Mouse (Mus musculus): ENCODE measurements around the gene Gm45261. TPM values are rescaled to one million over a fixed set of nuclear protein-coding genes. Genes with fewer than 3 reads are reported as not detected.

The Gm45261 gene
- polyA plus RNA-seq, 1 experiment, result not detected

- DNase-seq (ENCODE audit: low read depth in 1 of 2, low spot score in 2 of 2), result no peak
- no peak overlapping the region for H3K27ac ChIP-seq (ENCODE audit: insufficient read depth, low read length)
- no peaks in the 10 kb centered on the region for H3K27me3 ChIP-seq (ENCODE audit: control insufficient read depth, insufficient read depth, low read length)
- WGBS, result 76% methylated on average over 1 of the region's 1 CpGs
- H3K4me3 ChIP-seq (ENCODE audit: extremely low read depth, insufficient read depth, insufficient read length), result no peak overlapping the region
- no peaks in the 10 kb centered on the region for H3K4me1 ChIP-seq (ENCODE audit: control insufficient read depth, insufficient read depth, insufficient read length)
- H3K36me3 ChIP-seq (ENCODE audit: control insufficient read depth, insufficient read depth, low read length), result no peaks in the 10 kb centered on the region
- no peak for TF ChIP-seq POLR2A (IDR thresholded peaks at IDR 0.05; ENCODE audit: low read depth, low read length)
- no peak for TF ChIP-seq CTCF (IDR thresholded peaks at IDR 0.05; ENCODE audit: extremely low read depth, insufficient read depth, insufficient read length, insufficient replicate concordance)
Measured at GRCm38 (mm10) chr1:80474942-80475341, 13.7 kb upstream of the Gm45261 start.

GRCm38 (mm10) chr1:80472395-80472794 is 11.1 kb upstream of the Gm45261 start:
- Histone ChIP-seq H3K36me3 (ENCODE audit: control insufficient read depth, insufficient read depth, low read length) (no peaks in the 10 kb centered on the region), H3K27me3 (ENCODE audit: control insufficient read depth, insufficient read depth, low read length) (no peaks in the 10 kb centered on the region), H3K4me1 (ENCODE audit: control insufficient read depth, insufficient read depth, insufficient read length) (no peaks in the 10 kb centered on the region), H3K27ac (ENCODE audit: insufficient read depth, low read length) (no peak overlapping the region), H3K4me3 (ENCODE audit: extremely low read depth, insufficient read depth, insufficient read length) (no peak overlapping the region)
- 93% methylated on average over 1 of the region's 1 CpGs for WGBS
- TF ChIP-seq CTCF (IDR thresholded peaks at IDR 0.05; ENCODE audit: extremely low read depth, insufficient read depth, insufficient read length, insufficient replicate concordance) (no peak), POLR2A (IDR thresholded peaks at IDR 0.05; ENCODE audit: low read depth, low read length) (no peak)
- no peak for DNase-seq (ENCODE audit: low read depth in 1 of 2, low spot score in 2 of 2)

GRCm38 (mm10) chr1:80459923-80460322 is 1.3 kb downstream of the Gm45261 start:
- Histone ChIP-seq H3K4me1 (ENCODE audit: control insufficient read depth, insufficient read depth, insufficient read length) (no peaks in the 10 kb centered on the region), H3K27me3 (ENCODE audit: control insufficient read depth, insufficient read depth, low read length) (no peaks in the 10 kb centered on the region), H3K27ac (ENCODE audit: insufficient read depth, low read length) (no peak overlapping the region), H3K36me3 (ENCODE audit: control insufficient read depth, insufficient read depth, low read length) (no peaks in the 10 kb centered on the region), H3K4me3 (ENCODE audit: extremely low read depth, insufficient read depth, insufficient read length) (no peak overlapping the region)
- TF ChIP-seq CTCF (IDR thresholded peaks at IDR 0.05; ENCODE audit: extremely low read depth, insufficient read depth, insufficient read length, insufficient replicate concordance), result no peak
- TF ChIP-seq POLR2A (IDR thresholded peaks at IDR 0.05; ENCODE audit: low read depth, low read length), result no peak
- WGBS, result 85% methylated on average over 1 of the region's 1 CpGs
- no peak for DNase-seq (ENCODE audit: low read depth in 1 of 2, low spot score in 2 of 2)

GRCm38 (mm10) chr1:80459477-80459876 is 1.8 kb downstream of the Gm45261 start:
- no peaks in the 10 kb centered on the region for H3K4me1 ChIP-seq (ENCODE audit: control insufficient read depth, insufficient read depth, insufficient read length)
- DNase-seq (ENCODE audit: low read depth in 1 of 2, low spot score in 2 of 2), result no peak
- TF ChIP-seq POLR2A (IDR thresholded peaks at IDR 0.05; ENCODE audit: low read depth, low read length) (no peak), CTCF (IDR thresholded peaks at IDR 0.05; ENCODE audit: extremely low read depth, insufficient read depth, insufficient read length, insufficient replicate concordance) (no peak)

GRCm38 (mm10) chr1:80453971-80454370 is 7.3 kb downstream of the Gm45261 start:
- Histone ChIP-seq H3K4me3 (ENCODE audit: extremely low read depth, insufficient read depth, insufficient read length) (no peak overlapping the region), H3K36me3 (ENCODE audit: control insufficient read depth, insufficient read depth, low read length) (no peaks in the 10 kb centered on the region), H3K27me3 (ENCODE audit: control insufficient read depth, insufficient read depth, low read length) (no peaks in the 10 kb centered on the region), H3K27ac (ENCODE audit: insufficient read depth, low read length) (no peak overlapping the region), H3K4me1 (ENCODE audit: control insufficient read depth, insufficient read depth, insufficient read length) (no peaks in the 10 kb centered on the region)
- TF ChIP-seq POLR2A (IDR thresholded peaks at IDR 0.05; ENCODE audit: low read depth, low read length), result no peak
- TF ChIP-seq CTCF (IDR thresholded peaks at IDR 0.05; ENCODE audit: extremely low read depth, insufficient read depth, insufficient read length, insufficient replicate concordance), result no peak
- WGBS, result 59% methylated on average over 2 of the region's 2 CpGs
- DNase-seq (ENCODE audit: low read depth in 1 of 2, low spot score in 2 of 2), result no peak

More at GRCm38 (mm10) chr1:80459477-80459876, 1.8 kb downstream of the Gm45261 start:
- Histone ChIP-seq H3K36me3 (ENCODE audit: control insufficient read depth, insufficient read depth, low read length) (no peaks in the 10 kb centered on the region), H3K27ac (ENCODE audit: insufficient read depth, low read length) (no peak overlapping the region), H3K27me3 (ENCODE audit: control insufficient read depth, insufficient read depth, low read length) (no peaks in the 10 kb centered on the region), H3K4me3 (ENCODE audit: extremely low read depth, insufficient read depth, insufficient read length) (no peak overlapping the region)

GRCm38 (mm10) chr1:80451914-80452549 is 9.2 kb downstream of the Gm45261 start:
- no peaks in the 10 kb centered on the region for H3K27me3 ChIP-seq (ENCODE audit: control insufficient read depth, insufficient read depth, low read length)
- no peak for DNase-seq (ENCODE audit: low read depth in 1 of 2, low spot score in 2 of 2)
- H3K36me3 ChIP-seq (ENCODE audit: control insufficient read depth, insufficient read depth, low read length), result no peaks in the 10 kb centered on the region
- TF ChIP-seq CTCF (IDR thresholded peaks at IDR 0.05; ENCODE audit: extremely low read depth, insufficient read depth, insufficient read length, insufficient replicate concordance), result no peak
- no peak for TF ChIP-seq POLR2A (IDR thresholded peaks at IDR 0.05; ENCODE audit: low read depth, low read length)
- H3K27ac ChIP-seq (ENCODE audit: insufficient read depth, low read length), result no peak overlapping the region
- no peak overlapping the region for H3K4me3 ChIP-seq (ENCODE audit: extremely low read depth, insufficient read depth, insufficient read length)
- no peaks in the 10 kb centered on the region for H3K4me1 ChIP-seq (ENCODE audit: control insufficient read depth, insufficient read depth, insufficient read length)
- 32% methylated on average over 1 of the region's 1 CpGs for WGBS

GRCm38 (mm10) chr1:80447554-80447953 is 13.7 kb downstream of the Gm45261 start:
- H3K27me3 ChIP-seq (ENCODE audit: control insufficient read depth, insufficient read depth, low read length), result no peaks in the 10 kb centered on the region
- no peak overlapping the region for H3K4me3 ChIP-seq (ENCODE audit: extremely low read depth, insufficient read depth, insufficient read length)
- WGBS, result 56% methylated on average over 1 of the region's 1 CpGs
- no peaks in the 10 kb centered on the region for H3K36me3 ChIP-seq (ENCODE audit: control insufficient read depth, insufficient read depth, low read length)
- H3K27ac ChIP-seq (ENCODE audit: insufficient read depth, low read length), result no peak overlapping the region
- DNase-seq (ENCODE audit: low read depth in 1 of 2, low spot score in 2 of 2), result no peak
- no peaks in the 10 kb centered on the region for H3K4me1 ChIP-seq (ENCODE audit: control insufficient read depth, insufficient read depth, insufficient read length)
- no peak for TF ChIP-seq CTCF (IDR thresholded peaks at IDR 0.05; ENCODE audit: extremely low read depth, insufficient read depth, insufficient read length, insufficient replicate concordance)
- TF ChIP-seq POLR2A (IDR thresholded peaks at IDR 0.05; ENCODE audit: low read depth, low read length), result no peak
